Mouse (Mus musculus) heart, embryonic 14.5 days (tissue): ENCODE results near the gene Chrnb2. TPM values are rescaled to one million over a fixed set of nuclear protein-coding genes. Genes with fewer than 3 reads are reported as not detected.

Experiments used
- ATAC-seq: fragments of 200-750 bp; cut with Nextera tagmentation; 2 replicates; pipeline ENCODE4 v1.8.0; 2017; ENCODE audit warnings: low read depth, moderate TSS enrichment; ENCODE audit not compliant: insufficient number of reproducible peaks, insufficient read depth, low FRiP score
- H3K27ac ChIP-seq, 2 experiments: fragments of 200-500 bp in 1 of 2; fragments of 300-500 bp in 1 of 2; sonication (generic) in 1 of 2; replicated peaks in 1 of 2; 2 replicates each; pipeline ENCODE4 v1.5.1; 2012 to 2014; ENCODE audit warnings: low read depth in 2 of 2, low read length in 2 of 2, control low read depth in 1 of 2, mild to moderate bottlenecking in 1 of 2, mixed read lengths in 1 of 2; ENCODE audit not compliant: control insufficient read depth in 1 of 2, insufficient read depth in 1 of 2
- H3K27me3 ChIP-seq: fragments of 300-500 bp; sonication (generic); 2 replicates; pipeline ENCODE4 v1.6.1; 2014; ENCODE audit warnings: mild to moderate bottlenecking, low read length, control low read depth; ENCODE audit not compliant: control insufficient read depth, insufficient read depth
- H3K36me3 ChIP-seq: fragments of 300-500 bp; sonication (generic); 2 replicates; pipeline ENCODE4 v1.6.1; 2014; ENCODE audit warnings: mild to moderate bottlenecking, control low read depth, low read length, mixed read lengths; ENCODE audit not compliant: control insufficient read depth, insufficient read depth
- H3K4me1 ChIP-seq, 2 experiments: fragments of 200-500 bp in 1 of 2; fragments of 300-500 bp in 1 of 2; sonication (generic) in 1 of 2; 2 replicates each; pipeline ENCODE4 v1.6.1; 2012 to 2014; ENCODE audit warnings: low read length in 2 of 2, control low read depth in 1 of 2, mixed read lengths in 1 of 2; ENCODE audit not compliant: control insufficient read depth in 2 of 2, insufficient read depth in 2 of 2
- H3K4me2 ChIP-seq: fragments of 300-500 bp; sonication (generic); 2 replicates; pipeline ENCODE4 v1.6.1; 2014; ENCODE audit warnings: mild to moderate bottlenecking, low read length
- H3K4me3 ChIP-seq, 2 experiments: fragments of 200-500 bp in 1 of 2; fragments of 300-500 bp in 1 of 2; sonication (generic) in 1 of 2; 2 replicates each; pipeline ENCODE4 v1.5.1; 2012 to 2014; ENCODE audit warnings: low read length in 2 of 2, mild to moderate bottlenecking in 2 of 2, control low read depth in 1 of 2, low read depth in 1 of 2, moderate library complexity in 1 of 2; ENCODE audit not compliant: control insufficient read depth in 1 of 2, insufficient read depth in 1 of 2
- H3K9ac ChIP-seq: fragments of 300-500 bp; sonication (generic); 2 replicates; pipeline ENCODE4 v1.6.1; 2014; ENCODE audit warnings: mild to moderate bottlenecking, low read length
- H3K9me3 ChIP-seq: fragments of 300-500 bp; sonication (generic); 2 replicates; pipeline ENCODE4 v1.6.1; 2016; ENCODE audit warnings: low read length, control low read depth; ENCODE audit not compliant: control insufficient read depth
- WGBS: fragments of 180-500 bp; shearing (Covaris S2); extraction: QIAGEN DNeasy Blood & Tissue Kit; methylation state at CpG from one replicate; pipeline ENCODE4 v1.1.7; 2014; 5-methylcytosine and 5-hydroxymethylcytosine counted together
- polyA plus RNA-seq: library from polyadenylated mRNA; unstranded; fragments of >200 nt; fragmentation: Nextera tagmentation; extraction: Ambion mirVana; gene quantifications from 2 replicates; pipeline ENCODE4 v1.2.1, GENCODE M21; 2014

Chrnb2 gene
- 0.24 and 0.38 TPM in 2 replicates for polyA plus RNA-seq

DNA sequence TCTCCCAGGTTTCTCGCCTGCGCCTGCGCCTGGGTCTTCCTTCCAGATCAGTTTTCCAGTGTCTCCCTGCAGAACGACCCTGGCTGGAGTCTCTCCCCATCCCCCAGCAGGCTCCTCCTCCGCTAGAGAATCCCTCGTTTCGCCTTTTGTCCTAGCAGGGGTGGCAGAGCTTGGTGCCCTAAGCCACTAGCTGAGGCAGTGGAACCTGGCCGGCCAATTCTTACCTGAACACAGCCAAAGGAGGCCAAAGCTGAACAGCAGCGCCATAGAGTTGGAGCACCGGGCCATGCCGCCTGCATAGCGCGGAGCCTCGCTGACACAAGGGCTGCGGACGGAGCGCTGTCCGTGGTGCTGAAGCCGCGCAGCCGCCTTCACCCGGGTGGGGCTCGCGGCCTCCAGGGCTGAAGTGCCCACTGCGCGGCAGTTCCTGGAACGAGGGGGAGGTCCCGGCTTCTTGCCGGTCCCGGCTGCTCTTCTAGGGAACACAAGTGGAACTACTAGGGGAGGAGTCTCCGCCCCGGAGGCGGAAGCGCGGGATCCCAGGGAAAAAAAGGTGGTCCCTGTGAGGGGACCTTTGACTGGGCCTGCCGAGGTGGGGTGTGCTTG lies at the start of gene Chrnb2:
Chrnb2 (minus strand) TSS at position 514 of the 606 bp plus-strand sequence.
- no peak within 1 kb of the TSS for H3K4me3 ChIP-seq
- H3K27me3 ChIP-seq = peaks cover 33% of the 10 kb centered on the region
- H3K4me1 ChIP-seq = peaks cover 0 to 2% of the 10 kb centered on the region in 2 experiments; a peak in 1 of 4 replicates
- under 1% methylated on average over 36 of the region's 36 CpGs for WGBS
- peak; percentile 62; the same call in 1 of the 2 replicates for ATAC-seq
- no peaks in the 10 kb centered on the region for H3K36me3 ChIP-seq
- H3K9ac ChIP-seq = no peak within 1 kb of the TSS
- no peaks in the 10 kb centered on the region for H3K9me3 ChIP-seq
- H3K4me2 ChIP-seq = peak within 1 kb of the TSS; percentile 53
- H3K27ac ChIP-seq = no peak within 1 kb of the TSS

DNA sequence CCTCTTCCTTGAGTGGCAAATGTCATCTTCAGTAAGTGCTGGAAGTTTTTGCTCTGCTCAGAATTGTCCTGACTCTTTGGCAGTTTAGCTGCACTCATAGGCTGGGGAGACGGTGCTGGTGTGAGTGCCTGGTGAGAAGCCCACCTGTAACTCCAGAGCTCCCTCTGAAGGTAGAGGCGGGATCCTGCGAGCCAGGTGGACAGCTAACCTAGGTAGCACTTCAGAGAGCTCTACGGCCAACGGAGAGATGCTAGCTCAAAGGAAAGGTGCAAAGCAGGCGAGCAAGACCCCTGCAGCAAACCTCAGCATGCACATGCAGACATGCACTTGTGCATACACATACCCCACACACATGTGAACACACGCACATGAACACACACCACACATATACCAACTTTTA lies 49.6 kb upstream of the Chrnb2 start:
- Histone ChIP-seq H3K4me2 (no peak overlapping the region), H3K4me3 (no peak overlapping the region), H3K27ac (no peak overlapping the region), H3K9ac (no peak overlapping the region), H3K9me3 (no peaks in the 10 kb centered on the region), H3K27me3 (no peaks in the 10 kb centered on the region), H3K4me1 (no peaks in the 10 kb centered on the region; a peak in 1 of 4 replicates), H3K36me3 (no peaks in the 10 kb centered on the region)
- WGBS = 68% methylated on average over 7 of the region's 7 CpGs
- no peak for ATAC-seq

DNA sequence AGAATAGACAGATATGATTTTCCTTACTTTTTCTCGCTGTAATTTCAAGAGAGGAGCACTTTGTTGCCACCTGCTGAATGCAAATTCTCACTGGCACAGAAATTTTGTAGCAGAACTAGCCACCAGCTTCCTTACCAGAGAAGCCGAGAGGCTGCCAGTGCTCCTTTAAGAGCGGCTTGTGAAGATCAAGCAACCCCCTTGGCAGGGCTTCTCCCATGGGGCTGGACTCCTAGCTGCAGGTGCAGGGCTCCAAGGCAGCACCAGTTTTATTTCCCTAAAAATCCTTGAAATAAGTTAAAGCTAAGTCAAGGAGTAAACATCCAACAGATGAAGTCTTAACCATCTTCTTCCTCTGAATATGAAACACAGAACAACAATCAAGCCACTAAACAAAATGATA lies 47.7 kb upstream of the Chrnb2 start:
- no peaks in the 10 kb centered on the region for H3K36me3 ChIP-seq
- no peaks in the 10 kb centered on the region; a peak in 1 of 4 replicates for H3K4me1 ChIP-seq
- H3K4me2 ChIP-seq = no peak overlapping the region
- no peak overlapping the region for H3K27ac ChIP-seq
- H3K9me3 ChIP-seq = no peaks in the 10 kb centered on the region
- no peak for ATAC-seq
- H3K27me3 ChIP-seq = no peaks in the 10 kb centered on the region
- H3K4me3 ChIP-seq = no peak overlapping the region
- no peak overlapping the region for H3K9ac ChIP-seq
- WGBS = 52% methylated on average over 3 of the region's 3 CpGs

DNA sequence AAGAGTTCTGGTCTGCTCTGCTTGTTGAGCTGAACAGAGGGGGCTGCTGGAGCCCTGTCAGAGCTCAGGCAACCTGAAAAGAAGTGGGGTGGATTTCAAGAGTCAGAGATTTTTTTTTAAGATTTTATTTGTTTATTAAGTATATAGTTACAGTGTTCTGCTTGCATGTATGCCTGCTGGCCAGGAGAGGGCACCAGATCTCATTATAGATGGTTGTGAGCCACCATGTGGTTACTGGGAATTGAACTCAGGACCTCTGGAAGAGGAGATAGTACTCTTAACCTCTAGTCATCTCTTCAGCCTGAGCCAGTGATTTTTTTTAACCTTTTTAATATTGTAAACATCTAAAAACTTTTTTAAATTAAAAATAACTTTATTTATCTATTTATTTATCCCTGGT lies 46.4 kb upstream of the Chrnb2 start:
- H3K9ac ChIP-seq = no peak overlapping the region
- H3K4me2 ChIP-seq = no peak overlapping the region
- H3K36me3 ChIP-seq = no peaks in the 10 kb centered on the region
- H3K4me1 ChIP-seq = no peaks in the 10 kb centered on the region; a peak in 1 of 4 replicates
- no peaks in the 10 kb centered on the region for H3K27me3 ChIP-seq
- H3K4me3 ChIP-seq = no peak overlapping the region
- H3K27ac ChIP-seq = no peak overlapping the region
- ATAC-seq = no peak
- H3K9me3 ChIP-seq = no peaks in the 10 kb centered on the region

DNA sequence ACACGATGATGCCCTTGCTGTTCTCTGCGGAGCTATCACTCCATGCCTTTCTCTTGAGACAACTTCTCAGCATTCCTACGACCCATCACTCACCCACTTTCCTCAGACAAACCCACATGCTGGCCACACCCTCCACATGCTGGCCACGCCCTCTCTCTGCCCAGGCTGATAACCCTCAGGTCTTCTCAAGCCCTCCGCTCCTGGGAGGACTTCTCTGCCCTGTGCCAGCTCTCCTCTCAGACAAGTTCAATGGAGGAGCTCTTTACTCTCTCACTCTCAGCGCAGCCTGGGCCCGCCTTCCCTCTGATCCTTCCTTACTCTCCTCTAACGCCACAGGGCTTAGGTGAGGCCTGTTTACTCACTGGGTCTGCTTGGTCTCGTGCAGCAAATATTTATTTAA lies 44.2 kb upstream of the Chrnb2 start:
- Histone ChIP-seq H3K9me3 (no peaks in the 10 kb centered on the region), H3K4me2 (no peak overlapping the region), H3K4me3 (no peak overlapping the region), H3K27ac (no peak overlapping the region), H3K27me3 (no peaks in the 10 kb centered on the region), H3K36me3 (no peaks in the 10 kb centered on the region), H3K4me1 (no peaks in the 10 kb centered on the region; a peak in 1 of 4 replicates), H3K9ac (no peak overlapping the region)
- WGBS = 49% methylated on average over 9 of the region's 9 CpGs
- no peak for ATAC-seq

DNA sequence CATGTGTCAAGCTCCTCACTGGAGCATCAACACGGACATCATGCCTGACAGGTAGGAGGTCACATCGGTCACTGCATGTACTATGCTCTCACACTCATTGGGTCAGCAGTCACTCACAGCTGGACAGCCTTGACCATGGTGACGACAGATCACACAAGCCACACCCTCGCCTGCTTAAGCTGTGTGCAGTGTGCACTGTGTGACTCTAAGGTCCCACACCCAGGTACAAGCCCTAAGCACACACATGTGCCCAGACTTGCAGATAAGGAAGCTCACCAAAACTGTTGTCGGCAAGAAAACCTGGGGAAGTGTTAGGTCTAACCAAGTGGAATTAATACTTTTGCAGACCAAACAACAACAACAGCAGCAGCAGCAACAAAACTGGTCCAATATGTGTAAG lies 43.4 kb upstream of the Chrnb2 start:
- Histone ChIP-seq H3K4me1 (no peaks in the 10 kb centered on the region; a peak in 1 of 4 replicates), H3K4me2 (no peak overlapping the region), H3K9me3 (no peaks in the 10 kb centered on the region), H3K9ac (no peak overlapping the region), H3K27me3 (no peaks in the 10 kb centered on the region), H3K36me3 (no peaks in the 10 kb centered on the region), H3K4me3 (no peak overlapping the region), H3K27ac (no peak overlapping the region)
- no peak for ATAC-seq
- WGBS = 58% methylated on average over 5 of the region's 5 CpGs

DNA sequence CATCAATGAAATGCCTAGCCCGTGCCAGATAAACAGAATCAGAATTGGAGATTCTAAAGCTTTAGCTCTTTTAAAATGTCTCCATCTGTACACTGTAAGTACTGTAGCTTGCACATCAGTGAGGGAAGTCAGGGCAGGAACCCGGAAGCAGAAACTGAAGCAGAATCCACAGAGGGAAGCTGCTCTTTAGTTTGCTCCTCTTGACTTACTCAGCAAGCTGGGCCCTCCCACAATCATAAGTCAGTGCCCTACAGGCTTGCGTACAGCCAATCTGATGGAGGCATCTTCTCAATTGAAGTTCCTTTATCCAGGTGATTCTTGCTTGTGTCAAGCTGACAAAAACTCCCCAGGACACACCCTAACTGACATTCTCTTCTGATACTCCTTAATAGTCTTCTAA lies 42.7 kb upstream of the Chrnb2 start:
- no peaks in the 10 kb centered on the region for H3K36me3 ChIP-seq
- H3K4me3 ChIP-seq = no peak overlapping the region
- WGBS = 91% methylated on average over 3 of the region's 3 CpGs
- no peak overlapping the region for H3K9ac ChIP-seq
- no peaks in the 10 kb centered on the region for H3K27me3 ChIP-seq
- H3K9me3 ChIP-seq = no peaks in the 10 kb centered on the region
- no peak overlapping the region for H3K4me2 ChIP-seq
- H3K4me1 ChIP-seq = no peaks in the 10 kb centered on the region; a peak in 1 of 4 replicates
- no peak overlapping the region for H3K27ac ChIP-seq
- no peak for ATAC-seq

DNA sequence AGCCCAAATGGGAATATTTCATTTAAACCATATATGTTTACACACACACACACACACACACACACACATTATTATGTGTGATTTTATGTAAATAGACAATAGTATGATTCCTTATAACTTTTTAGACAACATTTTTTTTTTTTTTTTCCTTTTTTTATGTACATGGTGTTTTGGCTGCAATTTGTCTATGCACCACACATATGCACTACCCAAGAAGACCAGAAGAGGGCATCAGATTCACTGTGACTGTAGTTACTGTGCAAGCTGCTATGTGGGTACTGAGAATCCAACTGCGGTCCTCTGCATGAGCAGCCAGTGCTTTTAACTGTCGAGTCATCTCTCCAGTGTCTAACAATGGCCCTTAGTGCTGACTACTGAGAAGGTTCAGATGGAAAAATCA lies 42.3 kb upstream of the Chrnb2 start:
- no peaks in the 10 kb centered on the region; a peak in 1 of 4 replicates for H3K4me1 ChIP-seq
- no peaks in the 10 kb centered on the region for H3K27me3 ChIP-seq
- no peak overlapping the region for H3K4me3 ChIP-seq
- no peaks in the 10 kb centered on the region for H3K9me3 ChIP-seq
- no peak overlapping the region for H3K4me2 ChIP-seq
- H3K9ac ChIP-seq = no peak overlapping the region
- H3K27ac ChIP-seq = no peak overlapping the region
- no peak for ATAC-seq
- 86% methylated on average over 2 of the region's 2 CpGs for WGBS
- no peaks in the 10 kb centered on the region for H3K36me3 ChIP-seq
